Comparison of ENCODE assay signal across 22 mouse cellular contexts in the genomic region with DNA sequence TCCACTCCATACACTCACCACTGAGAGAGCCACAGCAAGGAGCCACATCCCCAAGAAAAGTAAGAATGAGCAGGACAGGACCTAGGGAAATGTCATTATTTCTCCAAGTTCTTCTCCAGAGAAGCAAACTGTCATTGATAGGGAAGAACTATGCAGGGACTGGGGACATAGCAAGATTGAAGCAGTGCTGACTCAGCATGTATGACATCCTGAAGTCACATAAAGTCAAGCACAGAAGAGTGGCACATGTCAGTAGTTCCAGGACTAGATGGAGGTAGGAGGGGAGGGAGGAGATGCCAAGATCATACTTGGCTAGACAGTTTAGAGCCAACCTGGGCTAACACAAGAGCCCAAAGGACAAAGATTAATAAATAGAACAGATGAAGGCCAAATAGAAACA.
DNase-seq lines count a peak whose midpoint lies in the region; ATAC-seq and TF ChIP-seq lines count a peak whose summit lies in the region.
"Had no signal": no experiment of that assay in that cellular context is flagged by ENCODE, and none has a peak within 500 bp of the region (broad histone marks: within the 10 kb centered on the region; RNA-seq: fewer than 3 reads in every experiment).

No protein-coding gene starts in this region.

- no peak for TF ChIP-seq POLR2A in CH12.LX (IDR thresholded peaks at IDR 0.05; ENCODE audit: low read depth, low read length)

- DNase-seq in midbrain, embryonic 11.5 days (ENCODE audit: low spot score, missing footprints): peak; percentile 47
- DNase-seq in CH12.LX (ENCODE audit: extremely low read depth) (no peak), ES-E14 (ENCODE audit: low read depth, low spot score) (no peak)
- DNase-seq in left cerebral cortex, adult 8-10 months (ENCODE audit: low spot score in 2 of 2): no peak
- DNase-seq in frontal cortex, postnatal 10 days (ENCODE audit: low spot score in 2 of 2): no peak
- DNase-seq: adrenal gland, adult 2 months; adrenal gland, adult 8-10 months; adrenal gland, postnatal 10 days; adrenal gland, postnatal 14 days; adrenal gland, postnatal 25 days; adrenal gland, postnatal 36 days; B cell, adult 2 months; cerebellum, adult 11 months; cerebellum, adult 11-12 months; cerebellum, adult 18-20 months; cerebellum, adult 2 months; cerebellum, adult 8-10 months had no signal

- no peak overlapping the region for H3K9ac ChIP-seq in midbrain, embryonic 11.5 days (ENCODE audit: low read length)
- no peak overlapping the region for H3K9ac ChIP-seq in midbrain, embryonic 13.5 days (replicated peaks)
- H3K9ac ChIP-seq in CH12.LX (ENCODE audit: insufficient read depth, low read depth) (no peak overlapping the region), ES-E14 (ENCODE audit: insufficient read depth, low read depth, low read length, poor library complexity, severe bottlenecking) (no peak overlapping the region)

- no peak overlapping the region for H3K4me3 ChIP-seq in midbrain, embryonic 11.5 days (ENCODE audit: low read depth, low read length)
- H3K4me3 ChIP-seq in midbrain, embryonic 13.5 days (replicated peaks): no peak overlapping the region
- H3K4me3 ChIP-seq in CH12.LX (replicated peaks in 1 of 3; ENCODE audit: low read depth in 2 of 3, low read length in 2 of 3, poor library complexity in 1 of 3) (no peak overlapping the region), ES-E14 (ENCODE audit: insufficient read depth in 1 of 2, low read depth in 1 of 2, low read length in 2 of 2, poor library complexity in 1 of 2, severe bottlenecking in 1 of 2) (no peak overlapping the region)

- no peak for TF ChIP-seq EP300 in CH12.LX (IDR thresholded peaks at IDR 0.05; ENCODE audit: low read length)

- no peaks in the 10 kb centered on the region for H3K27me3 ChIP-seq in midbrain, embryonic 11.5 days (ENCODE audit: control insufficient read depth, insufficient read depth, low read length)
- no peaks in the 10 kb centered on the region for H3K27me3 ChIP-seq in midbrain, embryonic 13.5 days
- no peaks in the 10 kb centered on the region for H3K27me3 ChIP-seq in CH12.LX (replicated peaks)

- no peak overlapping the region for H3K4me2 ChIP-seq in midbrain, embryonic 11.5 days
- H3K4me2 ChIP-seq in midbrain, embryonic 13.5 days (replicated peaks): no peak overlapping the region
- H3K4me2 ChIP-seq in CH12.LX (ENCODE audit: insufficient read depth, low read depth, poor library complexity, severe bottlenecking): no peak overlapping the region

- H3K27ac ChIP-seq in midbrain, embryonic 11.5 days (ENCODE audit: low read depth, low read length): no peak overlapping the region
- no peak overlapping the region for H3K27ac ChIP-seq in midbrain, embryonic 13.5 days
- H3K27ac ChIP-seq in CH12.LX (ENCODE audit: insufficient read depth, low read depth) (no peak overlapping the region), ES-E14 (ENCODE audit: insufficient read depth, low read depth, low read length, poor library complexity, severe bottlenecking) (no peak overlapping the region)

- dilution Hi-C loops in CH12.LX (cut with MboI; ENCODE audit: extremely low pct_ligation_motif_present, extremely low pct_unique_long_range_greater_than_20kb, low sequenced_read_pairs): no loop called here

- no peak for TF ChIP-seq RAD21 in CH12.LX (IDR thresholded peaks at IDR 0.05; ENCODE audit: low read depth, low read length)

- ATAC-seq in midbrain, embryonic 11.5 days (ENCODE audit: low FRiP score): no peak
- ATAC-seq in midbrain, embryonic 13.5 days: no peak
- ATAC-seq: activated CD4-positive, CD25-positive, alpha-beta regulatory T cell, adult 4 months; CD4-positive, CD25-positive, alpha-beta regulatory T cell, adult 4 months; Patski had no signal

- in situ Hi-C loops in CH12.LX (cut with MboI; ENCODE audit: low pct_ligation_motif_present, low pct_unique_long_range_greater_than_20kb, low sequenced_read_pairs): no loop called here
- in situ Hi-C loops in ES-E14 (cut with MboI; ENCODE audit: low sequenced_read_pairs in 2 of 2, unreplicated experiment in 2 of 2): no loop called here

- H3K4me1 ChIP-seq in midbrain, embryonic 11.5 days (ENCODE audit: control insufficient read depth, insufficient read depth, low read length): no peaks in the 10 kb centered on the region
- no peaks in the 10 kb centered on the region for H3K4me1 ChIP-seq in midbrain, embryonic 13.5 days (replicated peaks)
- H3K4me1 ChIP-seq in CH12.LX (ENCODE audit: control insufficient read depth in 1 of 2, insufficient read depth in 2 of 2) (no peaks in the 10 kb centered on the region), ES-E14 (ENCODE audit: control insufficient read depth in 2 of 2, insufficient read depth in 2 of 2, low read length in 2 of 2, poor library complexity in 1 of 2) (no peaks in the 10 kb centered on the region)

- no peaks in the 10 kb centered on the region for H3K36me3 ChIP-seq in midbrain, embryonic 11.5 days (ENCODE audit: control insufficient read depth, insufficient read depth, low read length)
- H3K36me3 ChIP-seq in midbrain, embryonic 13.5 days: no peaks in the 10 kb centered on the region
- H3K36me3 ChIP-seq in CH12.LX (replicated peaks in 1 of 2; ENCODE audit: control insufficient read depth in 1 of 2, insufficient read depth in 1 of 2, low read length in 1 of 2): no peaks in the 10 kb centered on the region
- no peaks in the 10 kb centered on the region for H3K36me3 ChIP-seq in ES-E14 (ENCODE audit: control insufficient read depth, insufficient read depth, low read length, poor library complexity, severe bottlenecking)
- H3K36me3 ChIP-seq: G1E had no signal

- H3K79me2 ChIP-seq in CH12.LX (replicated peaks; ENCODE audit: control insufficient read depth, extremely low read depth, insufficient read depth, poor library complexity, severe bottlenecking): no peaks in the 10 kb centered on the region

- H3K9me3 ChIP-seq in midbrain, embryonic 11.5 days (ENCODE audit: control insufficient read depth, low read length): 0 out of 2 replicates have a peak, but pooled peaks cover 2% of the 10 kb centered on the region
- no peaks in the 10 kb centered on the region for H3K9me3 ChIP-seq in midbrain, embryonic 13.5 days
- H3K9me3 ChIP-seq in CH12.LX (replicated peaks; ENCODE audit: low read length) (no peaks in the 10 kb centered on the region), ES-E14 (ENCODE audit: control insufficient read depth, insufficient read depth, low read depth, low read length) (no peaks in the 10 kb centered on the region)
- H3K9me3 ChIP-seq: G1E had no signal

- no peak for TF ChIP-seq CTCF in CH12.LX (conservative IDR thresholded peaks at IDR 0.05 in 1 of 2, IDR thresholded peaks at IDR 0.05 in 1 of 2; ENCODE audit: low read depth in 2 of 2, low read length in 2 of 2)

TF ChIP-seq in CH12.LX, 34 proteins besides CTCF, POLR2A, EP300 and RAD21:
- TF ChIP-seq SMC3 (IDR thresholded peaks at IDR 0.05; ENCODE audit: low read depth, low read length) (no peak), UBTF (IDR thresholded peaks at IDR 0.05; ENCODE audit: low read depth, low read length) (no peak), POLR2AphosphoS2 (IDR thresholded peaks at IDR 0.05; ENCODE audit: low read depth, low read length) (no peak), GABPA (IDR thresholded peaks at IDR 0.05; ENCODE audit: insufficient replicate concordance, low read depth, low read length) (no peak), KAT2A (IDR thresholded peaks at IDR 0.05; ENCODE audit: insufficient replicate concordance, low read length) (no peak), CHD2 (IDR thresholded peaks at IDR 0.05; ENCODE audit: low read length) (no peak), USF1 (IDR thresholded peaks at IDR 0.05; ENCODE audit: low read depth, low read length) (no peak), SIN3A (IDR thresholded peaks at IDR 0.05; ENCODE audit: low read length) (no peak), MAFK (IDR thresholded peaks at IDR 0.05; ENCODE audit: insufficient replicate concordance, low read length) (peak; percentile 87)

TF ChIP-seq in ES-E14, 5 proteins besides CTCF, POLR2A, EP300 and RAD21:
- TF ChIP-seq ZNF384 (IDR thresholded peaks at IDR 0.05; ENCODE audit: low read depth, low read length): no peak
- no peak for TF ChIP-seq HCFC1 (IDR thresholded peaks at IDR 0.05; ENCODE audit: borderline replicate concordance, insufficient read depth, low read length)
- TF ChIP-seq CHD2 (IDR thresholded peaks at IDR 0.05; ENCODE audit: low read depth, low read length): no peak
- TF ChIP-seq MAFK (IDR thresholded peaks at IDR 0.05; ENCODE audit: insufficient read depth, low read depth, low read length): peak; percentile 73
- TF ChIP-seq ZC3H11A (IDR thresholded peaks at IDR 0.05; ENCODE audit: borderline replicate concordance, low read depth, low read length): no peak
